Mouse (Mus musculus): Measurements from ENCODE around the gene Zfp3.
"Not testable (repeated sequence)": the region's sequence is repeated elsewhere in the genome, so short reads cannot be mapped to it uniquely, and the experiment has no call there.

Gene Zfp3

GRCm38 (mm10) chr11:70755645-70756044, 8.4 kb upstream of the Zfp3 start:
- peak; percentile 37 for DNase-seq (ENCODE audit: low spot score)

- not testable (repeated sequence) for DNase-seq (ENCODE audit: low spot score)
Observed at GRCm38 (mm10) chr11:70760446-70760845, 3.6 kb upstream of the Zfp3 start.

GRCm38 (mm10) chr11:70762641-70763040, 1.4 kb upstream of the Zfp3 start:
- no peak for DNase-seq (ENCODE audit: low spot score)

- DNase-seq (ENCODE audit: low spot score) = no peak
Observed at GRCm38 (mm10) chr11:70763582-70763935, 450 bp upstream of the Zfp3 start.

DNA sequence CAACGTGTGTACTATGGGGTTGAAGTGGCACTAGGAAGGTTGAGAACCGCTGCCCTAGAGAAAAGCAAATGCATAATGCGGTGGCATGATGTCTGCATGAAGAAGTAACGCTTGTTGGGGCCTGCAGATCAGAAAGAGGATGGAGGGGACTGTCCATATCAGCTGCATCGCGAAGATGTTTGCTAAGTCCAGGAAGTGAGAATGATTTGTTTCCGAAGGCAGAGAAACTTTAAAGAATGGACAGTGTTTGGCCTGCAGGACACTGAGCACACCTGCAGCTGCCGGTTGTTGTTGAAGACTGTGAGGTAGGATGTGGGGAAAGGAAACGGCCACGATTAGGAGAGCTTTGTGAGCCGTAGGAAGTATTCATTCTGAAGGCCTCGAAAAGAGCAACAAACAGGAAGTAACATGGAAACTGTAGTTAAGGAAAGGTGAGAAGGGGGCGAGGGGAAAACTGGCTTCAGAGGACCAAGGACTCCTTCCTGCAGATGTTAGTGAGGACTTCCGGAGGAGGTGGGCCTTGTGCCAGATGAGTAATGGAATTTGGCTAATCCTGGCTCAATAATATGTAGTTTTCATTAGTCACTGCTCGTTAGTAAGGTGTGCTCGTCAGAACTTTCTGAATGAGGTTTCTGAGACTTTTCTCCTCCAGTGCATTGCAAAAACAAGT, 1.9 kb downstream of the Zfp3 start:
- DNase-seq (ENCODE audit: low spot score) = no peak

GRCm38 (mm10) chr11:70770804-70771203, 6.8 kb downstream of the Zfp3 start:
- DNase-seq (ENCODE audit: low spot score) = no peak

GRCm38 (mm10) chr11:70776830-70777571, 13.0 kb downstream of the Zfp3 start:
- no peak for DNase-seq (ENCODE audit: low spot score)

DNA sequence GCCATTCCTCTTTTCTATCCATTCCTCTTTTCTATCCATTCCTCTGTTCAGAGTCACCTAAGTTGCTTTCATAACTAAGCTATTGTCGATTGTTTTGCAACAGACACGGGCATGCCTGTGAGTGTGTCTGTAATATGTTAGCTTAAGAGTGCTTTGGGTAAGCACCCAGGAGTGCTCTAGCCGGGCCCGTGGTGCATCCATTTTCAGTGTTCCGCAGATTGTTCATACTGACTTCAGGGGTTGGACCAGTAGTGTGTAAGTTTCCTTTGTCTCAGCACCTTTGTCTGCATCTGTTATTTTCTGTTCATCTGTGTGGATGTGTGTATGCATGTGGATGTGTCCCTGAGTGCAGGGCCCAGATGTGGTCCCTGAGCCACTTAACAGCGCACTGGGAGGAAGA, 13.6 kb downstream of the Zfp3 start:
- DNase-seq (ENCODE audit: low spot score) = no peak

GRCm38 (mm10) chr11:70778058-70778457, 14.0 kb downstream of the Zfp3 start:
- DNase-seq (ENCODE audit: low spot score) = not testable (repeated sequence)

- no peak for DNase-seq (ENCODE audit: low spot score)
Observed at GRCm38 (mm10) chr11:70785908-70786307, 21.9 kb downstream of the Zfp3 start.

DNA sequence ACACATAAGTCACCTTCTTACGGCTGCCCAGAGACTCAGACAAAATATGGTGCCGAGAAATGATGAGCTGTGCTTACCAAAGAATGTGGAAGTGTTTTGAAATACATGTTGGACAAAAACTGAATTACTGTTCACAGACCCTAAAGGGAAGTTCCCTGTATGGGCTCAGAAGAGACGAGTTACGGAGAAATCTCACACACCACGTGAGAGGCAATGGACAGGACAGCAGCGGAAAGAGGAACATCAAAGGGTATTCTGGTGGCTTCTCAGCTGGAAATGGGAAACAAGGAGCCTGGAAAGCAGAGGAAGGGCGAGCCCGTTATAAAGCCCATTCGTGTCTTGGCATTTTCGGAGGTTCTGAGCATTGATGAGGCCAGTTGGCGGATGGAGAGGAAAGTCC, 23.0 kb downstream of the Zfp3 start:
- no peak for DNase-seq (ENCODE audit: low spot score)

GRCm38 (mm10) chr11:70788972-70789655, 25.1 kb downstream of the Zfp3 start:
- DNase-seq (ENCODE audit: low spot score) = no peak

DNA sequence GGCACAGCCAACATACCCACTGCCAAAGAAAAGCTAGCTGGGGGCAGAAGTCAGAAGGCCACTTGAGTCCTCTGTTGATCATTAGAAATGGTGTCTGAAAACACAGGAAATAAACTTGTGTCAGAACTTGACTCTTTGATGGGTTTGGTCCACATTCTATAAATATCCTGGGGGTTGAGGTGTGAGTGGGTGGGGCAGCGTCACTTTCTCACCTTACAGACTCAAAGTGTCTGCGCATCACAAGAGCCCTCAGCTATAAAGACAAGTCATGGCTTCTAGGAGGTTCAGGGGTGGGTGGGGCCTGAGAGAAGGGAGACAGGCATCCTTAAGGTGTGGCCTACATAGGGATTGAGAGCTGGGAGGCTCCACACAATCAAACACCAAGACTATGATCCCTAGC, 26.4 kb downstream of the Zfp3 start:
- no peak for DNase-seq (ENCODE audit: low spot score)

- no peak for DNase-seq (ENCODE audit: low spot score)
Observed at GRCm38 (mm10) chr11:70790874-70791551, 27.0 kb downstream of the Zfp3 start.

DNA sequence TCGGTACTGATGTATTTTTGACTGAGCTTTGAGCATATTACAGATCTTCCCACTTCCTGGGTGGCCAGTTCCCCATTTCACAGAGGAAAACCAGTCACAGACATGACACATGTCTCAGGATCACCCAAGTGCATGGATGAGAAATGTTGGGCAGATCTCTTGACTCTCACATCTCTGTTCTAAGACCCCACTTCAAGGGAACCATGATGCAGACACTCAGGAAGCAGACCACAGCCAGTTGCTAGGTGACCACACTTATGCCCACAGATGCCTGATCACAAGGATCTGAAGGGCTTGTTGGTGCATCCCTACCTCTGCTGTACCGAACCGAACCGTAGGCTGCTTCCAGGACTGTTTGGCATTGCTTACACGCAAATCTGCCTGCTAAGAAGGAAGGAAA, 27.7 kb downstream of the Zfp3 start:
- DNase-seq (ENCODE audit: low spot score) = no peak

DNA sequence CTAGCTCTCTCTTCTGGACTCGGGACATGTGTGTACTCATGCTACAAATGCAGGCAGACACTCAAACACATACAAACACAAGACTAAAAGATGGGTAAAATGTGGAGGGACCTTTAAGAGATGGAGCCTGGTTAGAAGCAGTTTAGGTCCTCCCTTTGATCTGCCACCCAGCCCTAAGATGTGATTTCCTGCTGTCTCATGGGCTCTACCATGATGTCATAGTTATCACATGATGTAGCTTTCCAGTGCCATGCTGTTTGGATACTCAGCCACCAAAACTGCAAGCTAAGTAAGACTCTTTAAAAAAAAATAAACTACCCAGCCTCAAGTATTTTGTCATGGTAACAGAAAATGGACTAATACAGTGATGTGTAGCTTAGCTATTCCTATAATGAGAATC, 28.4 kb downstream of the Zfp3 start:
- DNase-seq (ENCODE audit: low spot score) = no peak

- no peak for DNase-seq (ENCODE audit: low spot score)
Observed at GRCm38 (mm10) chr11:70802208-70802864, 38.3 kb downstream of the Zfp3 start.

DNA sequence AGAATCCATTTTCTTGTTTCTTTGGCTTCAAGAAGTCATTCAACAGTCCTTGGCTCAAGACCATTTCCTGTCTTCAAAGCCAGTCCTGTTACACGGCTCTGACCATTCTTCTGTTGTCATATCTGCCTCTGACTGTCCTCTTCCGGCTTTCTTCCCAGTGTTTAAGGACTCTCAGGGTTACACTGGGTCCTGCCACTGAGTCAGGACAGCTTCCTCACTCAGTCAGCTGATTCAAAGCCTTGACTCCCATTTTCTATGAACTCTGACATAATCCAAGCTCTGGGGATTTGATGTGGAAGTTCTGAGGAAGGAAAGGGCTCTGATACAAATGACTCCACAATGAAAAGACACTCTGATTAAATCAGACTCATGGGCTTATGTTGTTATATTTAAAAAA, 38.9 kb downstream of the Zfp3 start:
- DNase-seq (ENCODE audit: low spot score) = no peak

GRCm38 (mm10) chr11:70803711-70804200, 39.7 kb downstream of the Zfp3 start:
- no peak for DNase-seq (ENCODE audit: low spot score)

GRCm38 (mm10) chr11:70804395-70804794, 40.4 kb downstream of the Zfp3 start:
- DNase-seq (ENCODE audit: low spot score) = no peak

DNA sequence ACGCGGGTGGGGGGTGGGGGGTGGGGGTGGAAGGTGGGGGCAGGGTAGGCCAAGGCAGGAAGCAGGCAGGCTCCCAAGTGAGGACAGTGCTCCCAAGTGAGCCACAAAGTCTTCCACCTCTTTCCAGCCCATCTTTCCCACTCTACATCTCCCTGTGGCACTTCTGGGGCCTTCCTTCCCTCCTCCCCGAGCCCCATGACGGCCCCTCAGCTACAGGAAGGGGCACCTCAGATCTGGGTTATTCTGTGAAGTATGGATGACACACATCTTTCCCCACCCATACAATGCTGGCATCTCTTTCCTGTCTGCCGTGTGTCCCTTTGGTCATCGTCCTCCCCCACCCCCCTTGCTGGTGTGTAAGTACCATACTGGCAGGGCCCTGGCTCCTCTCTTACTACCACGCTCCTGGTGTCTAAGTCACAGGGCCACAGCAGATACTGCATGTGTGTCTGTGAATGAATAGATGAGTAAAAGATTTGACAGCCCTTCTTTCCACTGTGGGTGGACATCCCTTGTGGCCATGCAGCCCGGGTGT, 41.7 kb downstream of the Zfp3 start:
- DNase-seq (ENCODE audit: low spot score) = no peak

- DNase-seq (ENCODE audit: low spot score) = no peak
Observed at GRCm38 (mm10) chr11:70806697-70807096, 42.7 kb downstream of the Zfp3 start.
